Mouse (Mus musculus): ENCODE results near the gene Dgkz. TPM values are rescaled to one million over a fixed set of nuclear protein-coding genes. Genes with fewer than 3 reads are reported as not detected.

Dgkz gene
- polyA plus RNA-seq, 1 experiment from 2014 or later = 39.1 TPM

DNA sequence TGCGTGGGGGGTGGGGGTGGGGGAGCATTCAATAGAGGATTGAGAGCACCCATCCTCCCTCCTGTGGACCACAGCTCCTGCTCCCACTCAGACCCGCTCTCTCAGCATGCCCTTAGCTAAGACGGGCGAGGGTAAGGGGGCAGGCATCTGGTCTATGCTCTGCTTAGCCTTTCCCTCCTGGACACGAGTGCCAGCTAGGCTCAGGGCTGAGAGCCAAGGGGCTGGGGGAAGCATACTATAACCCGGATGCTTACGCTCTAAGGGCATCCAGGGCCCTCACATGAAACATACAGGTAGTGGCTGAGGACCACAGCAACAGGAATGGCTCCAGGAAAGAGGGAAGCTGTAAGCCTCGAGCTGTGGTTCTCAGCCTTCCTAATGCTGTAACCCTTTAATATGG, 17.6 kb downstream of the Dgkz start:
- ATAC-seq (ENCODE audit: insufficient number of reproducible peaks, insufficient read depth, low FRiP score, low TSS enrichment) = no peak
- Histone ChIP-seq H3K27ac (no peak overlapping the region), H3K27me3 (no peaks in the 10 kb centered on the region), H3K4me1 (peaks cover 44% of the 10 kb centered on the region), H3K4me2 (replicated peaks) (no peak overlapping the region), H3K36me3 (no peaks in the 10 kb centered on the region), H3K9me3 (no peaks in the 10 kb centered on the region), H3K4me3 (no peak overlapping the region), H3K9ac (no peak overlapping the region)
- 91% methylated on average over 8 of the region's 8 CpGs for WGBS

DNA sequence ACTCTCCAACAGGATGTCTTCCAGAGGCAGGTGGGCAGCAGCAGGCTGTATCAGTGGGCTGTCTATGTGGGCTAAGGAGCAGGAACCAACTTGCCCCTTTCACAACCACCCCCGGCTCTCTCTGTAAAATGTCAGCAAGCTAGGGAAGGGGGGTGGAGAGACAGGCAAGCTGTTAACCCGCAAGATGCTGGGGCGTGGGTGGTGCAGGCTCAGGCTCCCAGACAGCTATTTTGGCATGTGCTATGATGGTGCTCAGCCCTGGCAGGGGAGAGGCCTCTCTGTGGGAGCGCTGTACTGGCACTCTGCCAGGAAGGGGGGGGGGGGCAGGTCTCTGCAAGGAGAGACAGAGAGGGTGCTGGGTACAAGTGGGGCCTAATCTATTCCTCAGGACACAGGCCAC, 18.6 kb downstream of the Dgkz start:
- H3K9me3 ChIP-seq = no peaks in the 10 kb centered on the region
- no peak overlapping the region; the same call in 1 of the 2 replicates for H3K4me2 ChIP-seq (replicated peaks)
- 53% methylated on average over 4 of the region's 4 CpGs for WGBS
- peaks cover 35% of the 10 kb centered on the region for H3K4me1 ChIP-seq
- H3K9ac ChIP-seq = no peak overlapping the region
- H3K36me3 ChIP-seq = no peaks in the 10 kb centered on the region
- H3K4me3 ChIP-seq = no peak overlapping the region
- H3K27me3 ChIP-seq = no peaks in the 10 kb centered on the region
- no peak overlapping the region for H3K27ac ChIP-seq
- 0 out of 2 replicates have a peak, but pooled peaks have one; percentile 53 for ATAC-seq (ENCODE audit: insufficient number of reproducible peaks, insufficient read depth, low FRiP score, low TSS enrichment)

DNA sequence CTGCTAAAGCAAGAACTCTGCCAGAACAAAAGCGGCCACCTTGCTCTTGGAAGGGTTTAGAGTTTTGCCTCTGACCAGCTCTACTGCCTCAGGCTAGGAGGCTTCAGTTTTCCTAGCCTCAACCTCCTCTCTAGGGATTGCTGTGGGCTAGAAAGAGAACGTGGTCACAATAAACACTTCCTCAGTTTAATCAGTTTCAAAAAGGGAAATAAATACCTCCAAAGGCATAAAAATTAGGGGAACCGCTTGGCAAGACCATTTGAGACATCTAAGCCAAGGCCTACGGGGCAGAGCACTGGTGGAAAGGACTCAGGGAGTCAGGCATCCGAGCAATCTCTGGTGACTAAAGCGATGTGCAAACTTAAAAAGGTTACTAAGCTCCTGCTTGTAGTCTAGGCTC, 19.8 kb downstream of the Dgkz start:
- H3K9me3 ChIP-seq = no peaks in the 10 kb centered on the region
- 82% methylated on average over 6 of the region's 6 CpGs for WGBS
- no peak overlapping the region for H3K9ac ChIP-seq
- no peaks in the 10 kb centered on the region for H3K36me3 ChIP-seq
- peaks cover 30% of the 10 kb centered on the region for H3K4me1 ChIP-seq
- no peak for ATAC-seq (ENCODE audit: insufficient number of reproducible peaks, insufficient read depth, low FRiP score, low TSS enrichment)
- H3K27ac ChIP-seq = no peak overlapping the region
- no peak overlapping the region for H3K4me2 ChIP-seq (replicated peaks)
- H3K27me3 ChIP-seq = no peaks in the 10 kb centered on the region
- H3K4me3 ChIP-seq = no peak overlapping the region

DNA sequence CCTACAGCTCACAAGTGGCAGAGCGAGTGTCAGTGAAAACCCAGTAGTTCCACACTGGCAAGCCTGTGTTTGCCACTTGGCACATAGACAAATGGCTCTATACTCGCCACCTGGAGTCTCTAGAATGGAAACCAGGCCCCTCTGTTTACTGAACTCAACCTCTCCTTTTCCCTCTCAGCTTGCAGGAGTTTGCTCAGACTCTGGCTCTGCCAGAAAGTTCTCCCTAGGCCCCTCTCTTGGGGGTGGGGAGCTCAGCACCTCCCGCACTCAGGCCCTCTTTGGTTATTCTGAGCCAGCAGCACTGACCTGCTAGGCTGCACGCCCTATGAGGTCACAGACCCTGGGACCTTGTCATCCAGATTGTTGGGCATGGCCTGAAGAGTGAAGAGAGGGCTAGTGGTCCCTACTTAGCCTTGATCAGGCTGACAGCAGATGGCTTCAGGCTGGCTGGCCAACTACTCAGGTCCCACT, 20.5 kb downstream of the Dgkz start:
- H3K9me3 ChIP-seq = no peaks in the 10 kb centered on the region
- peaks cover 37% of the 10 kb centered on the region for H3K4me1 ChIP-seq
- WGBS = 87% methylated on average over 4 of the region's 4 CpGs
- H3K9ac ChIP-seq = no peak overlapping the region
- H3K4me2 ChIP-seq (replicated peaks) = no peak overlapping the region
- H3K36me3 ChIP-seq = no peaks in the 10 kb centered on the region
- H3K27me3 ChIP-seq = no peaks in the 10 kb centered on the region
- no peak for ATAC-seq (ENCODE audit: insufficient number of reproducible peaks, insufficient read depth, low FRiP score, low TSS enrichment)
- no peak overlapping the region for H3K4me3 ChIP-seq
- H3K27ac ChIP-seq = no peak overlapping the region

DNA sequence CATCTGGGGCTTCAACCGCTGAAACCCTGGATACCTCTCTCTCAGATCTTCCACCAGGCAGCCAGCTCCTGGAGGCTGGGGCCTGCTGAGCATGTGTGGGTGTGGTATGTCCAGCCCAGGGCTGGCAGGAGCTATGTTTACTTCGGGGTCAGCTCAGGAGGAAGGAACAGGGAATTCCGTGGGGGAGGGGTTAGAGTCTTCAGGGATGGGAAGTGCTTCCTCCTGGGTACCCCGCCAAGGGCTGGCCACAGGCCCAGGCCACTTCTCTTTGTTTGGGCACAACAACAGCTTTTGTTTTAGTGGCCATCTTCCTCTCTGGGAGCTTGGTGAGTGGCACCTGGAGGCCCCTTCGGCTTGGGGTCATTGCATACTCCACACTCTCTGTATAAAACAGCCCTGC, 21.8 kb downstream of the Dgkz start:
- no peaks in the 10 kb centered on the region for H3K36me3 ChIP-seq
- no peak for ATAC-seq (ENCODE audit: insufficient number of reproducible peaks, insufficient read depth, low FRiP score, low TSS enrichment)
- no peak overlapping the region for H3K9ac ChIP-seq
- H3K9me3 ChIP-seq = no peaks in the 10 kb centered on the region
- no peaks in the 10 kb centered on the region for H3K27me3 ChIP-seq
- H3K4me2 ChIP-seq (replicated peaks) = no peak overlapping the region
- no peak overlapping the region for H3K4me3 ChIP-seq
- H3K27ac ChIP-seq = 0 out of 2 replicates have a peak overlapping the region, but pooled peaks have one; percentile 54
- 7% methylated on average over 5 of the region's 5 CpGs for WGBS
- H3K4me1 ChIP-seq = peaks cover 38% of the 10 kb centered on the region

DNA sequence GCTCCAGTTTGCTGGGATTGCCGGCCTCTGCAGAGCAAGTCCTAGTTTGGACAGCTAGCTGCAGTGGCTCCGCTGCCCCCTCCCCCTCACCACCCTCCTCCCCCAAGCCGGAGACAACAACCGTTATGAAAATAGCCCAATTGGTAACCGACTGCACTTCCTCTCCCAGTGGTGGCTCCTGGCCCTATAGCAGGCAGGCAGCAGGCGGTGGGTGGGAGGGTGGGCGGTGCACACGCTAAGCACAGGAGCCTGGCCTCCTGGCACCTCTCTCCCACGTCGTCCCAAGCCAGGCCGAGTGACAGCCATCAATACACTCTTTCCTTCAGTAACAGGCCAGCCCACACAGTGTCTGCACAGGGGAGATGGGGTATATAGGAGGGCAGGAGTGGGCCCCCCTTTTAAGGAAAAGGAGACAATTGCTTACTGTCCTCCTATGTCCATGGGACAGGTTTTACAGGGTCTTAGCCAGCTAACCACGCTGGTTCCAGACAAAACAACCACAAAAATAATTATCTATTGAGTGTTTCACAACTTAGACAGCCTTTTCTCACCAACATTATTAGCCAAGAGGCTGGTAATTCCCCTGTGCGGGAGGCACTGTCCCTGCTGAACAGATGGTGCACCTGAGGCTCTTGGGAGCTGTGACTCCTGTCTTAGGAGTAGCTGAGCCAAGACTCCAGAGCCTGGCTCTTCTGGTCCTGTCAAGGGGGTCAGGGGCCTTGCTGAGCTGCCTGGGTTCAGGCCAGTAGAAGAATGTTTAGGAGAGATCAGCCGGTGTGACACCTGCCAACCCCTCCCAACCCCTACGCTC, 25.2 kb downstream of the Dgkz start:
- no peaks in the 10 kb centered on the region for H3K27me3 ChIP-seq
- H3K9ac ChIP-seq = no peak overlapping the region
- peak overlapping the region; percentile 75 for H3K27ac ChIP-seq
- ATAC-seq (ENCODE audit: insufficient number of reproducible peaks, insufficient read depth, low FRiP score, low TSS enrichment) = peak; percentile 23
- H3K4me2 ChIP-seq (replicated peaks) = peak overlapping the region; percentile 43
- no peaks in the 10 kb centered on the region for H3K9me3 ChIP-seq
- WGBS = 14% methylated on average over 15 of the region's 15 CpGs
- peaks cover 47% of the 10 kb centered on the region for H3K4me1 ChIP-seq
- peak overlapping the region; percentile 12; the same call in 1 of the 2 replicates for H3K4me3 ChIP-seq
- no peaks in the 10 kb centered on the region for H3K36me3 ChIP-seq

DNA sequence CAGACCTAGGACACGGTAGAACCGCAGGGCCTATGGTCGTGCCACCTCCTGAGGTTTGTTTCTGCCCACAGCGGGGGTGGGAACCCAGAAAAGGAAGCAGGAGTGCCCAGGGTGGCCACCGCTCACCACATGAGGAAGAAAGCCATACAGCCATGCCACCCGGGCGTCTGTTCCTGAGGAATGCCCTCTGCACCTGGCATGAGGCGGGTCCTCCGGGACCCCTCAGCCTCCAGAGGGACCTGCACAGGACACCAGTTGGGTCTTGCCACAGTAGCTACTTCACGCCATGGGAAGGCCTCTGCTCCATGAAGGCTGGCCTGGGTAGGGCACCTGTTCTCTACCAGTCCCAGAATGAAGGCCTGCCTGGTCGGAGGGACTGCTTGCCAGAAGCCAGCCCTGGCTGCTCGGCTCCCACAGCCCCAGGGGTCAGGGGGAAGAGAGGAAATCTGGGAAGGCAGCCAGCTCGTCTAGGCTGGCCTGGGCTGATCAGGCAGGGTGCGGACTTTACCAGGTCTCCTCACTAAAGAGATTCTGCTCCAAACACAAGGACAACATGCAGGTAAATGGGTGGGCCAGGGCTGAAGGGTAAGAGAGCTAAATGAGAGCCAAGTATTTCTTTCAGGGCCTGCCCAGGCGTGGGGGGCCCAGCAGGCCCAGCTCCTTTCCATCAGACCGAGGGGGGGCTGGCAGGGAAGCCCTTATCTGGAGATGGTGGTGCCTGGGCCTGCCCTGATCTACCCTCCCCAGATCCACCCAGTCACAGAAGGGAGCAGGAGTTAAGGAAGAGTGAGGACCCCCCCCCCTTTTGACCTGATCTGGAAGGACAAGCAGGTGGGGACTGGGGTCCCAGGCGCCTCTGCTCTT, 26.0 kb downstream of the Dgkz start:
- peak overlapping the region; percentile 43 for H3K4me2 ChIP-seq (replicated peaks)
- H3K27ac ChIP-seq = peak overlapping the region; percentile 75
- no peaks in the 10 kb centered on the region for H3K9me3 ChIP-seq
- peak overlapping the region; percentile 15; the same call in 1 of the 2 replicates for H3K9ac ChIP-seq
- 65% methylated on average over 17 of the region's 17 CpGs for WGBS
- peak overlapping the region; percentile 12 for H3K4me3 ChIP-seq
- H3K36me3 ChIP-seq = no peaks in the 10 kb centered on the region
- H3K4me1 ChIP-seq = peaks cover 48% of the 10 kb centered on the region
- no peaks in the 10 kb centered on the region for H3K27me3 ChIP-seq
- ATAC-seq (ENCODE audit: insufficient number of reproducible peaks, insufficient read depth, low FRiP score, low TSS enrichment) = peak; percentile 25

DNA sequence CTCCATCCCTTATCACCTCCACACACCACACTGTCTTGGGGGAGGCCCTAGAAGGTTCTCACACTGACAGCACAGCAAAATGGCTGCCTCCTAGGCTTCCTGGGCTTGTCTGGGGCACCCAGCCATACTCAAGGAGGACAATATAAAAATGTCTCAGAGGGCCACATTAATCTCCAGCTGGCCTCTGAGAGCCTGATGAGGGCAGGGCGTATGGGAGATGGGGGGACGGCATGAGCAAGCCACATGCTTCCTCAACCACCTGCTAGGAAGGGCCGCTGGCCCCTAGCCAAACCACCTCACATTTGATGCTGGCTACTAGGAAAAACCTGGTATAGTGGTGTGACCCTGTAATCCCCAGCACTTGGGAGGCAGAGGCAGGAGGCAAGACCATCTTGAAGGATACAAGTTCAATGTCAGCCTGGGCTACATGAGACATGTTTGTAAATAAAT, 26.8 kb downstream of the Dgkz start:
- H3K9me3 ChIP-seq = no peaks in the 10 kb centered on the region
- peaks cover 50% of the 10 kb centered on the region for H3K4me1 ChIP-seq
- no peaks in the 10 kb centered on the region for H3K27me3 ChIP-seq
- H3K4me3 ChIP-seq = no peak overlapping the region
- H3K36me3 ChIP-seq = no peaks in the 10 kb centered on the region
- no peak for ATAC-seq (ENCODE audit: insufficient number of reproducible peaks, insufficient read depth, low FRiP score, low TSS enrichment)
- H3K27ac ChIP-seq = no peak overlapping the region
- H3K9ac ChIP-seq = no peak overlapping the region
- 78% methylated on average over 3 of the region's 3 CpGs for WGBS
- no peak overlapping the region for H3K4me2 ChIP-seq (replicated peaks)

DNA sequence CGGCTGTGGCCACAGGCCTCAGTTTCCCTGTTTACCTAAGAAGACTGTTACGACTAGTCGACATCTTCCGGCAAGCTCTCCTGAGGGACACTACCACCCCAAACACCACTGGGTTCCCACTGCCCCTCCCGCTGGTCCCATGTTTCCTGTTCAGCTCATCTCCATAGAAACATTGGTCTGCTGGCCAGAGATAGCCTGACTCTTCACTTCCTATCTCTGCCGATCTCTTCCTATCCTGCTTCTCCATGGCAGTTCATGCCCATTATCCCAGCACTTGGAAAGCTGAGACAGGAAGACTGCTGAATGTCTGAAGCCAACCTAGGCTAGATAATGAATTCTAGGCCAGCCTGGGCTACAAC, 27.5 kb downstream of the Dgkz start:
- Histone ChIP-seq H3K4me2 (replicated peaks) (no peak overlapping the region), H3K9me3 (no peaks in the 10 kb centered on the region), H3K27me3 (no peaks in the 10 kb centered on the region), H3K4me1 (peaks cover 48% of the 10 kb centered on the region), H3K4me3 (no peak overlapping the region), H3K9ac (no peak overlapping the region), H3K36me3 (no peaks in the 10 kb centered on the region), H3K27ac (peak overlapping the region; percentile 54; the same call in 1 of the 2 replicates)
- 78% methylated on average over 6 of the region's 6 CpGs for WGBS
- ATAC-seq (ENCODE audit: insufficient number of reproducible peaks, insufficient read depth, low FRiP score, low TSS enrichment) = no peak

DNA sequence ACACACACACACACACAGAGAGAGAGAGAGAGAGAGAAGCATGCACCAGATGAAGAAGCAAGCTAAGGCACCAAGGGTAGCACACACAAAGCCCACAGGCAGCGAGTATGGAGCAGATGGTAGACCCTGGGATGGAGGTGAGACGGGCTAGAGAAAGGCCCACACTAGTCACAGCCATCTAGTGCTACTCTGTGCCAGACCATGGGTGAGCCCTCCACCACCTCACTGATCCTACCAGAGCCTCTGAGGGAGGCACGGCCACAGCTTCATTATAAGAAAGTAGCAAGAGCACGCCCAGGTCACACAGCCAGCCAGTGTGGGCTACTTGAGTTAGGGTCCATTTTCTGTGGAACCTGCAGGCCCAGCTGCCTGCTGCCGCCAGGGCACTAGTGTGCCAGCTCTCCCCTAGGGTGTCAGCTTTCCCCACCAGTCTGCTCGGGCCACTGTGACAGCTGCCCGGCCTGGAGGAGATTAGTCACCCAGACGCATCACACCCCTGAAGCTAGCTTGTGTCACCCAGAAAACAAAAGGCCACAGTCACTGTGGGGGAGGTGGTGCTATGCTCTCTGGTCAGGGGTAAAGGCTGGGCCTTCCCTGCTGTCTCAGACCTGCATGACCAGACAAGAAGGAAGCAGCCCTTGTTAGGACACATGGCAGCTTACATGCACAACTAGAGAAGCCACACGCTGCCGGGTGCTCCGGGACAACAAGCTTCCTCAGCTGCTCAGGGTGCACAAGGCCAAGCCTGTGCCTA, 28.1 kb downstream of the Dgkz start:
- no peak for ATAC-seq (ENCODE audit: insufficient number of reproducible peaks, insufficient read depth, low FRiP score, low TSS enrichment)
- Histone ChIP-seq H3K9me3 (no peaks in the 10 kb centered on the region), H3K27ac (peak overlapping the region; percentile 54; the same call in 1 of the 2 replicates), H3K27me3 (no peaks in the 10 kb centered on the region), H3K4me3 (no peak overlapping the region), H3K4me1 (peaks cover 48% of the 10 kb centered on the region), H3K4me2 (replicated peaks) (no peak overlapping the region), H3K9ac (0 out of 2 replicates have a peak overlapping the region, but pooled peaks have one; percentile 2), H3K36me3 (no peaks in the 10 kb centered on the region)
- WGBS = 52% methylated on average over 11 of the region's 11 CpGs

DNA sequence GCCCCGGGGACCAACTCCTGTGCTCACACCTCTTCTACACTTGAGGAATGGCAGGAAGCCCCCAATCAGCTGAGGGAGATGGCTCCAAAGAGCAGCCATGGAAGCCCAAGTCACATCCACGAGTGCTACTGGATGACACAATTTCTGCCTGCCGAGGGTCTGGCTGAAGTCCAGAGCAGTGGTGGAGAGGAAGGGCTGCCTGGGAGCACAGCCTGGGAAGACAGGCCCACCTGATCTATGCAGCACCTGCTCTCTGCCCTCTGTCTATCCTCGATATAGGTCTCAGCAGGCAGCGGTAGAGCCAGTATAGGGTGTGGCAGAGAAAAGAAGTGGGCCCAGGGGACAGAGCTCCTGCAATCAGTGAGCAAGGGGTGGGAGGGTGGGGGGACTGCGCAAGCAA, 28.8 kb downstream of the Dgkz start:
- ATAC-seq (ENCODE audit: insufficient number of reproducible peaks, insufficient read depth, low FRiP score, low TSS enrichment) = no peak
- H3K4me2 ChIP-seq (replicated peaks) = no peak overlapping the region
- H3K27me3 ChIP-seq = no peaks in the 10 kb centered on the region
- no peaks in the 10 kb centered on the region for H3K9me3 ChIP-seq
- H3K36me3 ChIP-seq = peaks cover 6% of the 10 kb centered on the region; the same call in 1 of the 2 replicates
- H3K4me3 ChIP-seq = no peak overlapping the region
- WGBS = 66% methylated on average over 6 of the region's 6 CpGs
- peaks cover 48% of the 10 kb centered on the region for H3K4me1 ChIP-seq
- H3K9ac ChIP-seq = no peak overlapping the region
- 0 out of 2 replicates have a peak overlapping the region, but pooled peaks have one; percentile 2 for H3K27ac ChIP-seq
